Mouse (Mus musculus) heart, embryonic 13.5 days (tissue): Measurements from ENCODE around the gene Npepps. TPM values are rescaled to one million over a fixed set of nuclear protein-coding genes. Genes with fewer than 3 reads are reported as not detected.

Experiments used
- ATAC-seq: fragments of 200-750 bp; cut with Nextera tagmentation; 2 replicates; pipeline ENCODE4 v1.8.0; 2017; ENCODE audit warnings: moderate TSS enrichment; ENCODE audit not compliant: insufficient number of reproducible peaks, low FRiP score, low TSS enrichment; ENCODE audit errors: extremely low read depth
- H3K27ac ChIP-seq: fragments of 300-500 bp; sonication (generic); replicated peaks from 2 replicates; pipeline ENCODE4 v1.5.1; 2015; ENCODE audit warnings: moderate library complexity, mild to moderate bottlenecking, inconsistent platforms
- H3K27me3 ChIP-seq: fragments of 300-500 bp; sonication (generic); replicated peaks from 2 replicates; pipeline ENCODE4 v1.6.1; 2015; ENCODE audit warnings: mild to moderate bottlenecking, inconsistent platforms
- H3K36me3 ChIP-seq: fragments of 300-500 bp; sonication (generic); 2 replicates; pipeline ENCODE4 v1.6.1; 2015; ENCODE audit warnings: mild to moderate bottlenecking, inconsistent platforms
- H3K4me1 ChIP-seq: fragments of 300-500 bp; sonication (generic); 2 replicates; pipeline ENCODE4 v1.6.1; 2015; ENCODE audit warnings: inconsistent platforms
- H3K4me2 ChIP-seq: fragments of 300-500 bp; sonication (generic); 2 replicates; pipeline ENCODE4 v1.6.1; 2015; ENCODE audit warnings: inconsistent platforms, mild to moderate bottlenecking, moderate library complexity
- H3K4me3 ChIP-seq: fragments of 300-500 bp; sonication (generic); 2 replicates; pipeline ENCODE4 v1.5.1; 2015; ENCODE audit warnings: moderate library complexity, mild to moderate bottlenecking, inconsistent platforms
- H3K9ac ChIP-seq: fragments of 300-500 bp; sonication (generic); 2 replicates; pipeline ENCODE4 v1.6.1; 2015; ENCODE audit warnings: inconsistent platforms, mild to moderate bottlenecking, moderate library complexity
- H3K9me3 ChIP-seq: fragments of 300-500 bp; sonication (generic); 2 replicates; pipeline ENCODE4 v1.6.1; 2016; ENCODE audit warnings: inconsistent platforms
- WGBS: fragments of 180-500 bp; shearing (Covaris S2); methylation state at CpG from one replicate; pipeline ENCODE4 v1.1.7; 2015; ENCODE audit warnings: mixed read lengths; 5-methylcytosine and 5-hydroxymethylcytosine counted together
- polyA plus RNA-seq: library from polyadenylated mRNA; unstranded; fragments of >200 nt; fragmentation: Nextera tagmentation; extraction: Ambion mirVana; gene quantifications from 2 replicates; pipeline ENCODE4 v1.2.1, GENCODE M21; 2015

Gene Npepps
- polyA plus RNA-seq, 1 experiment from 2014 or later: 83.5 TPM

DNA sequence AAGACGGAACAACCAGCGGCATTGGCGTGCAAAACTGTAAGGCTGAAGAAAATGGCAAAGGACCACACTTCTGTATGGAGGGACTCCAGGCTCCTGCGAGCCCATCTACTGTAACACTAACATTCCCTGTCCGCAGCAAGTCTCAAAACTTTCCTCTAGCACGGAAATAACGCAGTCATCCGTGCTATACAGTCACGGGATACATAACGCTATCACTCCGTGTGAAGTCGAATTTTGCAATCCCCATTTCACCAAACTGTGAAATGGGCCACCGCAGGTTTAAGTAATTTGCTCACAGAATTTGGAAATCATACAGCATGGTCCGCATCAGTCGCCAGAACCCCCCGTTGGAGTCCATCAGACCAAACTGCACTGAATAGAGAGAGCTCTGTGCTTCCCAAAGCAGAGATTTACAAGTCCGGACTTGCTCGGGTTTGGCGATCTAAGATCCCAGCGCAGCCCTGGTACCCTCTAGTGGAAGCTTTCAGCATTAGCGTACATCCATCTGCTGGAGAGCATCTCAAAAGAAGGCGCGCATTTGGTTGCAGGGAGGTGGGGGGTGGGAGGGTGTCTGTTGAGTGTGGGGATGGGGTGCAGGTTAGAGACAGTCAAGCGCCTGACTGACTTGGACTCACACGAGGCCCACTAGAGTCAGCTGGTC, 29.6 kb upstream of the Npepps start:
- peak overlapping the region; percentile 72 for H3K4me2 ChIP-seq
- H3K27me3 ChIP-seq: no peaks in the 10 kb centered on the region
- ATAC-seq: peak; percentile 21; the same call in 1 of the 2 replicates
- no peaks in the 10 kb centered on the region for H3K36me3 ChIP-seq
- H3K9me3 ChIP-seq: no peaks in the 10 kb centered on the region
- peak overlapping the region; percentile 83 for H3K9ac ChIP-seq
- peak overlapping the region; percentile 51 for H3K4me3 ChIP-seq
- WGBS: under 1% methylated on average over 25 of the region's 25 CpGs
- H3K4me1 ChIP-seq: peaks cover 28% of the 10 kb centered on the region
- peak overlapping the region; percentile 84 for H3K27ac ChIP-seq

DNA sequence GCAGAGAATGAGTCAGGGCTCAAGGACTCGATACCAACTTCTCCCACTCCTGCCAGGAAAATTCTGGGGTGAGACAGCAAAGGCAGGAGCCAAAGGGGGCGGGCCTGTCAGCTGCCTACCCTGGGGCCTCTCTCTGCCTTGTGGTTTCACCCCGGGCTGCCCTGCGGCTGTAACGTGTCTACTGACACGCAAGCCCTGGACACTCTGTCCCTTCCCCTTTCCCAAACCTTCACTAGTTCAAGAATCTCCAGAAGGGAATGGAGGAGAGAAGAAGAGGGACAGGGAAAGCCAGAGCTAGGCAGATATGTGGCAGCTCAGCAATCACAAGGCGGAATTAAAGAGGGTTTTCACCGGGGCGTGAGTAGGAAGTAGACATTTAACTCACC, 29.0 kb upstream of the Npepps start:
- Histone ChIP-seq H3K9ac (peak overlapping the region; percentile 83), H3K4me1 (peaks cover 27% of the 10 kb centered on the region), H3K36me3 (no peaks in the 10 kb centered on the region), H3K4me3 (peak overlapping the region; percentile 51), H3K4me2 (peak overlapping the region; percentile 72), H3K9me3 (no peaks in the 10 kb centered on the region), H3K27ac (peak overlapping the region; percentile 84), H3K27me3 (no peaks in the 10 kb centered on the region)
- WGBS: 2% methylated on average over 9 of the region's 9 CpGs
- ATAC-seq: peak; percentile 66; the same call in 1 of the 2 replicates

DNA sequence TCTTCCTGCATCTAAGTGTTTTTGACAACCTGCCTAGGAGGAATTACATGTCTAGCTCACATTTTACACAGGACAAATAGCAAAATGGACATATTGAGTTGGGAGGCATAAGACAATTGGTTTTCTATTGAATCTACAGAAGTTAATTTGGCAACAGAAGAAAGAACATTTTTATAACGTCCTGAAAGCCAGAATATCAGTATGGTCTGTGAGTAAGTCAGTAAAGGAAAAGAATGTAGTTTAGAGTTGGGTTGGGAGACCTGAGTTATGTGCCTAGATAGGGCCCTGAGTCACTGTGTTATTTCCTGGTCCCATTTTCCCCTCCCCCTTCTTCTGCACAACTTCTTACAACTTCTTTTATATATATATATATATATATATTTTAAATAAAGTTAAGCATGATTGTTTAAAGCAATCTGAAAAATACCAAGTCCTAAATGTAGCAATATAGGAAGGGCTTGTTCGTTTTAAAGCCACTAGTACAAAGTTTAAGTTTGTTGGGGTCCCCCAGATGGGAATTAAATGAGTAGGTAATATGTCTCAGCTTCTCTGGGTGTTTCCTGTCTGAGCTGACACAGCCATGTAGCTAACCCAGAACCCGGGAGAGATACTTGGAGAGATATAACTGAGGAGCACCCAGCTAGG, 28.5 kb upstream of the Npepps start:
- no peak for ATAC-seq
- WGBS: 31% methylated on average over 3 of the region's 3 CpGs
- H3K27ac ChIP-seq: peak overlapping the region; percentile 84

DNA sequence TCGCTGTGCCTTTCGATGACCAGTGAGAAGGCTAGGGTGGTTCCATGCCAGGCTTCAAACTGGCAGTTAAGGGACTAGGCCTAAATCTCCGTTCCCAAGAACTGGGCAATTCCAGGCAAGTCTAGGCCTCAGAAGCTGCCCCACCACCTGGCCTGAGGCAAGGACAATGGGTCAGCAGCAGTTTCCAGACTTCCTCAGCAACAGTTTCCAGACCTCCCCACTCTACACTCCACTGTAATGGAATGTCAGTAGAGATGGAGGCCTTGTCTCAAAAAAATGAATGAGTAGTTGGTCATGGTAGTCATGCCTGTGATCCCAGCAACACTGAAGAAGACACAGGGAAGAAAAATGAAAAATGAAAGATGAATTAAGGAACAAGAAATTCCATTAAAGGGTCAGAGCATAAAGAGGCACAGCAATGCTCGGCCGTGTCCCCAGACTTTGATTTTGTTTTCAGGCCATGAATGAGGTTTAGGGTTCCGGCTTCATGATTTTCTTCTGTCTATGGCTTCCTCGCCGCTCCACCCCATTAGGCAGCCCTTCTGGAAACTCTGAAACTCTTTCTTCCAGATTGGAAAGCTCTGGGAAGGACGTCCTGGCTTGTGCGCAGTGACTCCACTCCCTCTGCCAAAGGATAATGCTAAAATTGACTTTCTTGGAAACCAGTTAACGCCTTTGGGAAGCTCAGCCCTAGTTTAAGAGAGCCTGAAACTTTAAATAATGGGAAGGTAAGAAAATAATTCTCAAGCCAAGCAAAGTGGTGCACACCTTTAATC, 27.0 kb upstream of the Npepps start:
- Histone ChIP-seq H3K9me3 (no peaks in the 10 kb centered on the region), H3K9ac (no peak overlapping the region), H3K36me3 (no peaks in the 10 kb centered on the region), H3K27ac (no peak overlapping the region), H3K4me2 (no peak overlapping the region), H3K4me3 (no peak overlapping the region), H3K4me1 (peaks cover 38% of the 10 kb centered on the region), H3K27me3 (no peaks in the 10 kb centered on the region)
- 85% methylated on average over 11 of the region's 11 CpGs for WGBS
- no peak for ATAC-seq

More for the DNA sequence above, 28.5 kb upstream of the Npepps start:
- Histone ChIP-seq H3K27me3 (no peaks in the 10 kb centered on the region), H3K4me1 (peaks cover 27% of the 10 kb centered on the region), H3K4me3 (peak overlapping the region; percentile 51), H3K9me3 (no peaks in the 10 kb centered on the region), H3K36me3 (no peaks in the 10 kb centered on the region), H3K4me2 (peak overlapping the region; percentile 72), H3K9ac (peak overlapping the region; percentile 83)

DNA sequence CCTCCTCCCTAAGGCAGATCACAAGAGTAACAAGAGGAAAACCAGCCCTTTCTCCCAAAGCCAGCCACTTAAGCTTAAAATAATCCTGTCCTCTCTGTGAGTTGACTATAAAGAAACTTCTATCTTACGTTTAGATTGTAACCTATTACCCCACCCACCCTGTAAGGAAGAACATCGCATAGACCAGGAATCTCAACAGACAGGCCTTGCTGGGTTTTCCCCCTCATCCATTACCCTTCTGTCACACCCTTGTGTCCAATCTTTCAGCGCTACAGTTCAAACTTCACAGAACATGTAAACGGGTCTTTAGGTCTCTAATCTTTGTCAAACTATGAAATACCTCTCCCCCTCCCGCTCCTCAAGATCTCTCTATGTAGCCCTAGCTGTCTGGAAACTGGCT, 24.2 kb upstream of the Npepps start:
- WGBS: 67% methylated on average over 5 of the region's 5 CpGs
- H3K27me3 ChIP-seq: no peaks in the 10 kb centered on the region
- no peak overlapping the region for H3K27ac ChIP-seq

DNA sequence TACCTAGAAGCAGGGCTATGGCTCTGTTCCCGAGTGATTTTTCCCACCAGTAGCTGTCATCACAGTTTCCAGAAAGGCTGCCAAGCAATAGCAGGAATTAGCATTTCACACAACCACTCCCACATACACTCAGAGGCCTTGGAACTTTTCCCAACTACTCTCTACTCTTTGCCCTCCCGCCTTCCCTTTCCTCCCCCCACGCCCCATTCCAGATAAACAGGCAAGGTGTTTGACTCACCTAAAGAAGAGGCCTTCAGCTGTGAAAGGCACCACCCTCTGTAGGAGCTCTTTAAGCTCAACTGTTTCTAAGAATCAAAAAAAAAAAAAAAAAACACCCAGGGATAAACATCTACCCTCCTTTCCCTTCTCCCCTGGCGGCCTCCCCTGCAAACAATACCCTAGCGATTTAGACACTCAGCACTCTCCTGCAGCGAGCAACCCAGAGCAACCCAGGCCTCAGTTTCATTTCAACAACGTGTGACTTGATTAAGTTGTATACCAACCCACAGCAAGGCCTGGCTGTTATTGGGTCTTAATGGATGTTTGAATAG, 21.9 kb upstream of the Npepps start:
- no peaks in the 10 kb centered on the region for H3K36me3 ChIP-seq
- WGBS: 7% methylated on average over 7 of the region's 7 CpGs
- H3K27ac ChIP-seq: peak overlapping the region; percentile 86
- H3K4me3 ChIP-seq: no peak overlapping the region
- peak; percentile 49; the same call in 1 of the 2 replicates for ATAC-seq
- H3K9me3 ChIP-seq: no peaks in the 10 kb centered on the region
- peak overlapping the region; percentile 39 for H3K4me2 ChIP-seq
- 0 out of 2 replicates have a peak overlapping the region, but pooled peaks have one; percentile 17 for H3K9ac ChIP-seq
- H3K4me1 ChIP-seq: peaks cover 33% of the 10 kb centered on the region
- H3K27me3 ChIP-seq: no peaks in the 10 kb centered on the region

More for the DNA sequence above, 24.2 kb upstream of the Npepps start:
- Histone ChIP-seq H3K4me3 (no peak overlapping the region), H3K4me1 (peaks cover 44% of the 10 kb centered on the region), H3K9ac (no peak overlapping the region), H3K36me3 (no peaks in the 10 kb centered on the region), H3K4me2 (no peak overlapping the region), H3K9me3 (no peaks in the 10 kb centered on the region)
- no peak for ATAC-seq

DNA sequence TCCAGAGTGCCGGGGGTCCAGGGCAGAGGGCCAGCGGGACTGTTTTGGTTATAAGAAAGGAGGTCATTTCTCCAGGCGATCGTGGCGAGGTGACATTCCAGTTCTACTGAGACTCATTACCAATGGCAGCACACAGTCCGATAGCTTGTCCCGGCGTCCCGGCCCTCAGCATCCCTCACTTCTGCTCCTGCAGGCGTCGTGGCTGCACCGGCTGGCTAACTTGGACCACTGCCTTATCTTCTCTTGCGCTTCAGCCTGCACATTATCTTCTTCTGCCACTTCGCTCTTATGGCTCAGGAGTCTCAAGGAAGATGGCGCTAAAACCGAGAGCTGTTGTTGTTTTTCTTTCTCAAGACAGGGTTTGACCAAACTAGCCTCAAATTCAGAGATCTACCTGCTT, 21.0 kb upstream of the Npepps start:
- Histone ChIP-seq H3K9me3 (no peaks in the 10 kb centered on the region), H3K4me3 (no peak overlapping the region), H3K4me1 (peaks cover 33% of the 10 kb centered on the region), H3K27me3 (no peaks in the 10 kb centered on the region), H3K4me2 (no peak overlapping the region), H3K9ac (no peak overlapping the region), H3K27ac (peak overlapping the region; percentile 86), H3K36me3 (no peaks in the 10 kb centered on the region)
- ATAC-seq: no peak
- WGBS: 66% methylated on average over 16 of the region's 16 CpGs

DNA sequence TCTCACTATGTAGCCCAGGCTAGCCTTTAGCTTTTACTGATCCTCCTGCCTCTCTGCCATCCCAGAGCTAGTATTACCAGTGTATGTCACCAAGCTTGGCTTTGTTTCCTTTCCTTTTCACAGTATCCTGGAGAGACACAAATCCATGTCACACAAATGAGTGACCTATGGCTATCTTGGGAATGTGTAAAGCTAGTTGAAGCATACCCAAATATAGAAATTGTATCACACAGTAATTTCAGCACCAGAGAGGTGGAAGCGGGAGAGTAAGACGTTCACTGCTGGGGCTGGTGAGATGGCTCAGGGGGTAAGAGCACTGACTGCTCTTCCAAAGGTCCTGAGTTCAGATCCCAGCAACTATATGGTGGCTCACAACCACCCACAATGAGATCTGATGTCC, 19.5 kb upstream of the Npepps start:
- ATAC-seq: peak; percentile 25; the same call in 1 of the 2 replicates
- H3K4me1 ChIP-seq: peaks cover 33% of the 10 kb centered on the region
- no peak overlapping the region for H3K9ac ChIP-seq
- H3K4me2 ChIP-seq: no peak overlapping the region
- H3K27ac ChIP-seq: peak overlapping the region; percentile 61
- 45% methylated on average over 2 of the region's 2 CpGs for WGBS
- no peak overlapping the region for H3K4me3 ChIP-seq
- no peaks in the 10 kb centered on the region for H3K36me3 ChIP-seq
- no peaks in the 10 kb centered on the region for H3K9me3 ChIP-seq
- H3K27me3 ChIP-seq: no peaks in the 10 kb centered on the region

DNA sequence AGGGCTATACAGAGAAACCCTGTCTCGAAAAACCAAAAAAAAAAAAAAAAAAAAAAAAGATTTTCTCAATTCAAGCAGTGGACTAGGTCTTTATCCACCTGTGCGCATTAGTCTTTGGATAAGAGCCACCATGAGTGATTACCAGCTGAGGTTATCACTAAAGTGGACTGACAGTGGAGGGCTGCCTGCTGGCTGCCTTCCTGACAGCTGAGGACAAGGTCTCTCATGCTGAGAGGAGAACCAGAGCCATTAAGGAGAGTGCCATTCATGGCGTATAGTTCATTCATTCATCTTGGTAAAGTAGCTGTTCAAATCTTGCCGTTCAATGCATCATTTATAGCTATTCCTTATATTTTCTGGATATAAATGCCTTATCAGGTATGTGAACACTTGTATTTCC, 16.1 kb upstream of the Npepps start:
- ATAC-seq: no peak
- H3K36me3 ChIP-seq: no peaks in the 10 kb centered on the region
- no peak overlapping the region for H3K27ac ChIP-seq
- no peak overlapping the region for H3K4me2 ChIP-seq
- no peaks in the 10 kb centered on the region for H3K27me3 ChIP-seq
- H3K4me3 ChIP-seq: no peak overlapping the region
- WGBS: 58% methylated on average over 3 of the region's 4 CpGs
- H3K9me3 ChIP-seq: no peaks in the 10 kb centered on the region
- peaks cover 13% of the 10 kb centered on the region for H3K4me1 ChIP-seq
- H3K9ac ChIP-seq: no peak overlapping the region

DNA sequence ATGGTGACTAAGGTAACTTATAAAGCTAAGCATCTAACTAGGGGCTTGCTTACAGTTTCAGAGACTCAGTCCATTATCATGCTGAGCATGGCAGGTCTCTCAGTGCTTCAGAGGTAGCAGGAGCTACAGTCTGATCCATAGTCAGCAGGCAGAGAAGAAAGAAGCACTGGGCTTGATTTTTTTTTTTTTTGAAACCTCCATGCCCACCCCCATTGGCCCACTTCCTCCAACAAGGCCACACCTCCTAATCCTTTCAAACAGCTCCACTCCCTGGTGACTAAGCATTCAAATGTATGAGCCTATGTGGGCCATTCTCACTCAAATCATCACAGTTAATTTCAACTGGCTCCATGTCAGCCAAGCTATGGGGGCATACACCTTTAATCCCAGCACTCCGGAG, 12.3 kb upstream of the Npepps start:
- Histone ChIP-seq H3K9me3 (no peaks in the 10 kb centered on the region), H3K27me3 (no peaks in the 10 kb centered on the region), H3K4me2 (no peak overlapping the region), H3K36me3 (no peaks in the 10 kb centered on the region), H3K4me1 (no peaks in the 10 kb centered on the region), H3K27ac (no peak overlapping the region), H3K9ac (no peak overlapping the region), H3K4me3 (no peak overlapping the region)
- 87% methylated on average over 1 of the region's 1 CpGs for WGBS
- no peak for ATAC-seq
